Mouse (Mus musculus) embryonic fibroblast, embryonic 13.5 days (primary cell): Measurements from ENCODE around the gene Lrrc17.

Experiments used
- CTCF ChIP-seq: IDR thresholded peaks from 2 replicates; pipeline ENCODE4 v1.5.1; 2011; ENCODE audit warnings: mild to moderate bottlenecking, control low read depth, low read length, moderate library complexity, borderline replicate concordance; ENCODE audit not compliant: insufficient read depth
- POLR2A ChIP-seq: IDR thresholded peaks from 2 replicates; pipeline ENCODE4 v1.6.1; 2011; ENCODE audit warnings: low read depth, mild to moderate bottlenecking, control low read depth, low read length, moderate library complexity

- no peak for TF ChIP-seq CTCF
- TF ChIP-seq POLR2A, result no peak
Observed at GRCm38 (mm10) chr5:21505159-21505558, 38.2 kb upstream of the Lrrc17 start.
